Mouse (Mus musculus) small intestine, adult 2 months (tissue): ENCODE data around the gene Krt86. TPM values are rescaled to one million over a fixed set of nuclear protein-coding genes. Genes with fewer than 3 reads are reported as not detected.

Experiments
- H3K27ac ChIP-seq: fragments of 200-500 bp; 2 replicates; pipeline ENCODE4 v1.5.1; 2012; ENCODE audit warnings: low read depth, low read length, control low read depth, inconsistent platforms; ENCODE audit not compliant: insufficient read depth
- H3K27me3 ChIP-seq: fragments of 200-500 bp; 2 replicates; pipeline ENCODE4 v1.6.1; 2012; ENCODE audit warnings: mild to moderate bottlenecking, moderate library complexity, low read length, inconsistent platforms; ENCODE audit not compliant: control insufficient read depth, insufficient read depth
- H3K36me3 ChIP-seq: fragments of 200-500 bp; 2 replicates; pipeline ENCODE4 v1.6.1; 2012; ENCODE audit warnings: mild to moderate bottlenecking, low read length, control low read depth, inconsistent platforms; ENCODE audit not compliant: control insufficient read depth, insufficient read depth
- H3K4me1 ChIP-seq: fragments of 200-500 bp; 2 replicates; pipeline ENCODE4 v1.6.1; 2012; ENCODE audit warnings: low read length, inconsistent platforms, mixed read lengths; ENCODE audit not compliant: control insufficient read depth, insufficient read depth, insufficient read length
- H3K4me3 ChIP-seq: fragments of 200-500 bp; 2 replicates; pipeline ENCODE4 v1.5.1; 2012; ENCODE audit warnings: low read depth, mild to moderate bottlenecking, control low read depth, inconsistent platforms, low read length, moderate library complexity
- CTCF ChIP-seq: fragments of 200-500 bp; IDR thresholded peaks from 2 replicates; pipeline ENCODE4 v1.5.1; 2012; ENCODE audit warnings: low read depth, mild to moderate bottlenecking, control low read depth, inconsistent platforms, low read length, moderate library complexity, mixed read lengths; ENCODE audit not compliant: insufficient replicate concordance, insufficient read length; ENCODE audit errors: extremely low read depth
- POLR2A ChIP-seq: fragments of 200-500 bp; IDR thresholded peaks from 2 replicates; pipeline ENCODE4 v1.6.1; 2012; ENCODE audit warnings: low read depth, mild to moderate bottlenecking, control low read depth, inconsistent platforms, low read length, moderate library complexity
- WGBS: fragments of 180-500 bp; shearing (Covaris S2); methylation state at CpG from one replicate; pipeline ENCODE4 v1.1.7; 2018; 5-methylcytosine and 5-hydroxymethylcytosine counted together
- polyA plus RNA-seq: library from polyadenylated mRNA; depleted of rRNA; stranded (reverse); fragments of >200 nt; gene quantifications from 2 replicates; pipeline ENCODE4 v1.2.3, GENCODE M21; 2012; rRNA removed

Krt86 gene
- not detected in 2 replicates for polyA plus RNA-seq

DNA sequence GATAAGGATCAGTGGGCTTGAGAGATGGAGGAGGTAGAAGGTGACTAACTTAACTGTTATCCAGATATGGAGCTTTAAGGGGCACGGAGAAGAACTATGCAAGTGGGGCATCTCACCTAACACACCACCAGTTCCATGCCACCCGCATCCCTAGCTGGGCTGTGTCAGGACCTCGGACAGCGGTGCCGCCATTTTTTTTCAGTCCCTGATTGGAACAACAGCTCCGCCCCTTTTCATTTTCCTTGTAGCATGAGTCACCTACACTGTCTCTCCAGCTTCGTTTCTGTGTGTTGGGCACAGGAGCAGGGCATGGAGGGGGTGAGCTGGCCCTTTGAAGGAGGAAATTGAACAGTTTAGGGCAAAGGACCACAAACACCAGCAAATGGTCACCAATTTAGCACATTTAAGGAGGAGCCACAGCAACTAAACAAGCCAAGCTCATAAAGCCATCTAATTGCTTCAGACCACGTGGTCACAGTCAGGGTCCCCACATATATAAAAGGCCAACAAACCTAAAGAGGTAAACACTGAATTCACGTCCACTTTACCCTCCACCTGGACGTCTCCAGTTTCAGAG, at the start of gene Krt86:
Gene Krt86 (plus strand): TSS at position 527 of the 577 bp plus-strand sequence.
- H3K27me3 ChIP-seq: no peaks in the 10 kb centered on the region

GRCm38 (mm10) chr15:101424914-101425313, 48.4 kb upstream of the Krt86 start:
- TF ChIP-seq POLR2A (no peak), CTCF (no peak)
- WGBS: 29% methylated on average over 5 of the region's 5 CpGs
- Histone ChIP-seq H3K4me3 (no peak overlapping the region), H3K4me1 (no peaks in the 10 kb centered on the region), H3K27me3 (no peaks in the 10 kb centered on the region), H3K36me3 (peaks cover 15% of the 10 kb centered on the region), H3K27ac (no peak overlapping the region)

More for the DNA sequence above, at the start of gene Krt86:
- TF ChIP-seq CTCF (no peak), POLR2A (no peak)
- 16% methylated on average over 10 of the region's 10 CpGs for WGBS
- H3K36me3 ChIP-seq: no peaks in the 10 kb centered on the region
- no peaks in the 10 kb centered on the region for H3K4me1 ChIP-seq
- H3K27ac ChIP-seq: no peak within 1 kb of the TSS
- H3K4me3 ChIP-seq: no peak within 1 kb of the TSS

DNA sequence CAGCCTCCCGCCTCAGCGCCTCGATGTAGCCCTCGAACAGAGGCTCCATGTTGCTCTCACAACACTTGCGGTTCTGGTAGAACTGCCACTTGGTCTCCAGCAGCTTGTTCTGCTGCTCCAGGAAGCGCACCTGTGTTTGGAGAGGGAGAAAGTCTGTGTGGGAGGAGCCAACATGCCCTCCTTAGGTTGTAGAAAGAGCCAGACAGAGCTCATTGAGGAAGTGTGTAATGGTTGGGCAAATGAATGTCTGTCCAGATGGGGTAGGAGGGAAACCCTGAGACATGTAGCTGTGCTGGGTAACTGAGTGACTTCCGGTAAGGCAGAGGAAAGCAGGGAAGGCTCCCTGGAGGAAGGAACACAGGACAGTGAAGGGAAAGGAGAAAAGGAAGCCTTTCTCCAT, 36.7 kb upstream of the Krt86 start:
- Histone ChIP-seq H3K4me3 (no peak overlapping the region), H3K36me3 (no peaks in the 10 kb centered on the region), H3K27me3 (peaks cover 9% of the 10 kb centered on the region), H3K27ac (no peak overlapping the region), H3K4me1 (peaks cover 8% of the 10 kb centered on the region)
- TF ChIP-seq POLR2A (no peak), CTCF (no peak)
- 44% methylated on average over 7 of the region's 7 CpGs for WGBS

GRCm38 (mm10) chr15:101438555-101438954, 34.7 kb upstream of the Krt86 start, which contains the start of gene Krt87:
Krt87 (minus strand) TSS chr15:101438804.
- Histone ChIP-seq H3K27me3 (peaks cover 9% of the 10 kb centered on the region), H3K36me3 (no peaks in the 10 kb centered on the region), H3K4me3 (peak within 1 kb of the TSS; percentile 13; the same call in 1 of the 2 replicates), H3K27ac (no peak within 1 kb of the TSS), H3K4me1 (peaks cover 8% of the 10 kb centered on the region)
- TF ChIP-seq CTCF (no peak), POLR2A (no peak)
- 8% methylated on average over 34 of the region's 34 CpGs for WGBS

DNA sequence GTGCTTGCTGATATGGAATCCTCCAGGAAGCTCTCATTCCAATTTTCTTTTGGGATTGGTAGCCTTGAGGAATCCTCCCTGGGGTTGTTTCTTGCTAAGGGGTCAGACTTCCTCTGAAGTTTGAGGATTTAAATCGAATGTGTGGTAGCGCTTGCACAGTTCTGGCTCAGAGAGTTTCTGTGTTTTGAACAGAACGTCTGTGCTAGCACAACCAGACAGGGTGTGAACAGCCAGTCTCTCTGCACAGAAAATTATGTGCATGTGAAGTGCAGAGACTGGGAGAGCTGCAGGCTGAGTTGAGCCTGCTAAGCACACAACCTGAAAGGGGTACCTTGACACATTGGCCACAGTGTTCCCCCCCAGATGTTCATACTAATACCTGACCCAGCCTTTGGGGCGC, 32.4 kb upstream of the Krt86 start:
- Histone ChIP-seq H3K4me1 (peaks cover 8% of the 10 kb centered on the region), H3K4me3 (no peak overlapping the region), H3K27ac (no peak overlapping the region), H3K36me3 (no peaks in the 10 kb centered on the region), H3K27me3 (peaks cover 9% of the 10 kb centered on the region)
- WGBS: 79% methylated on average over 4 of the region's 4 CpGs
- no peak for TF ChIP-seq POLR2A
- no peak for TF ChIP-seq CTCF

DNA sequence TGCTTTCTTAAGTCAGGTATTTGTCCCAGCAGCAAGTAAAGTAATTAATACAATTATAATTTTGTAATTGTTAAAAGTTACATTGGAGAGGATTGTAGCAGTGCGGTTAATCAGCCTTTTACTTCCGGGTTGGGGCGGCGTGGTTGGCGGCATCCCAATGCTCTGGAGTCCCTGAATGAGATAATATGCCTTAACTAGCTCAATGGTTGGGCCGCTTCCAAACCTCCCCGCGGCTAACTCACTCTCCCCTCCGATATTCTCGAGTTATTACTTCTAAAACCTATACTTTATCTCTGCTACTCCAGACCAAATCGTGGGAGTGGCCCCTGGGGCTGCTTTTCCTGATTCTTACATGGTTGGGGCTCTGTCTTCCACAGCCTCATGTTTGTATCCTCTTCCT, 26.7 kb upstream of the Krt86 start:
- no peak overlapping the region for H3K4me3 ChIP-seq
- no peak overlapping the region for H3K27ac ChIP-seq
- H3K36me3 ChIP-seq: no peaks in the 10 kb centered on the region
- no peaks in the 10 kb centered on the region for H3K27me3 ChIP-seq
- 28% methylated on average over 11 of the region's 11 CpGs for WGBS
- TF ChIP-seq POLR2A (no peak), CTCF (peak; percentile 3; the same call in 1 of the 2 replicates)
- H3K4me1 ChIP-seq: peaks cover 2% of the 10 kb centered on the region; the same call in 1 of the 2 replicates

- no peak for TF ChIP-seq CTCF
- no peak for TF ChIP-seq POLR2A
- 68% methylated on average over 2 of the region's 2 CpGs for WGBS
- H3K4me1 ChIP-seq: peaks cover 2% of the 10 kb centered on the region; the same call in 1 of the 2 replicates
- H3K27ac ChIP-seq: no peak within 1 kb of the TSS
- no peaks in the 10 kb centered on the region for H3K27me3 ChIP-seq
- H3K4me3 ChIP-seq: no peak within 1 kb of the TSS
- no peaks in the 10 kb centered on the region for H3K36me3 ChIP-seq
Observed at GRCm38 (mm10) chr15:101447444-101447843, 25.8 kb upstream of the Krt86 start, which contains the start of gene Krt88. Krt88 (plus strand) TSS chr15:101447744.
